Mouse (Mus musculus): ENCODE results near the gene Prkaca. TPM values are rescaled to one million over a fixed set of nuclear protein-coding genes. Genes with fewer than 3 reads are reported as not detected.
"Not testable (repeated sequence)": the region's sequence is repeated elsewhere in the genome, so short reads cannot be mapped to it uniquely, and the experiment has no call there.

The Prkaca gene
- total RNA-seq, 2 experiments from 2014 or later = 199 to 209 TPM

GRCm38 (mm10) chr8:83973161-83974031 is 603 bp downstream of the Prkaca start:
- peak; percentile 59 for DNase-seq
- intact Hi-C loops (cut with DNase I) = no loop called here

GRCm38 (mm10) chr8:83974521-83974920 is 1.7 kb downstream of the Prkaca start:
- no peak for DNase-seq
- intact Hi-C loops (cut with DNase I) = no loop called here

- no peak for DNase-seq
- intact Hi-C loops (cut with DNase I) = no loop called here
Observed at GRCm38 (mm10) chr8:83976101-83976630, 3.4 kb downstream of the Prkaca start.

- intact Hi-C loops (cut with DNase I) = no loop called here
- DNase-seq = no peak
Observed at GRCm38 (mm10) chr8:83976779-83977350, 4.1 kb downstream of the Prkaca start.

GRCm38 (mm10) chr8:83977646-83978045 is 4.9 kb downstream of the Prkaca start:
- intact Hi-C loops (cut with DNase I) = no loop called here
- DNase-seq = no peak

GRCm38 (mm10) chr8:83978200-83978599 is 5.4 kb downstream of the Prkaca start:
- intact Hi-C loops (cut with DNase I) = no loop called here

GRCm38 (mm10) chr8:83980250-83980649 is 7.5 kb downstream of the Prkaca start:
- no peak for DNase-seq
- intact Hi-C loops (cut with DNase I) = no loop called here

More at GRCm38 (mm10) chr8:83978200-83978599, 5.4 kb downstream of the Prkaca start:
- no peak for DNase-seq

GRCm38 (mm10) chr8:83980845-83981244 is 8.1 kb downstream of the Prkaca start:
- no peak for DNase-seq
- intact Hi-C loops (cut with DNase I) = no loop called here

- no peak for DNase-seq
- intact Hi-C loops (cut with DNase I) = no loop called here
Observed at GRCm38 (mm10) chr8:83981533-83981932, 8.7 kb downstream of the Prkaca start.

GRCm38 (mm10) chr8:83982449-83982848 is 9.7 kb downstream of the Prkaca start:
- DNase-seq = no peak
- intact Hi-C loops (cut with DNase I) = no loop called here

- intact Hi-C loops (cut with DNase I); DNase-seq: not testable (repeated sequence)
Observed at GRCm38 (mm10) chr8:83983222-83983621, 10.4 kb downstream of the Prkaca start.

- no peak for DNase-seq
- intact Hi-C loops (cut with DNase I) = no loop called here
Observed at GRCm38 (mm10) chr8:83989243-83989642, 16.4 kb downstream of the Prkaca start.

- intact Hi-C loops (cut with DNase I) = no loop called here
Observed at GRCm38 (mm10) chr8:83990170-83990569, 17.4 kb downstream of the Prkaca start.

GRCm38 (mm10) chr8:83992488-83992887 is 19.7 kb downstream of the Prkaca start:
- intact Hi-C loops (cut with DNase I) = no loop called here
- no peak for DNase-seq

More at GRCm38 (mm10) chr8:83990170-83990569, 17.4 kb downstream of the Prkaca start:
- DNase-seq = no peak

- DNase-seq = no peak
- intact Hi-C loops (cut with DNase I) = no loop called here
Observed at GRCm38 (mm10) chr8:83994030-83994429, 21.2 kb downstream of the Prkaca start.

- no peak for DNase-seq
- intact Hi-C loops (cut with DNase I) = no loop called here
Observed at GRCm38 (mm10) chr8:83995973-83996372, 23.2 kb downstream of the Prkaca start.

- peak; percentile 90 for DNase-seq
- intact Hi-C loops (cut with DNase I) = no loop called here
Observed at GRCm38 (mm10) chr8:83996567-83997505, 24.0 kb downstream of the Prkaca start.

GRCm38 (mm10) chr8:83997511-83998141 is 24.8 kb downstream of the Prkaca start, which contains the start of gene Samd1:
Samd1 (plus strand) TSS chr8:83997672.
- DNase-seq = peak; percentile 58
- intact Hi-C loops (cut with DNase I) = no loop called here

- DNase-seq = peak; percentile 66
- intact Hi-C loops (cut with DNase I) = no loop called here
Observed at GRCm38 (mm10) chr8:83998231-83999056, 25.7 kb downstream of the Prkaca start.
